Mouse (Mus musculus): ENCODE data around the gene Ccin. TPM values are rescaled to one million over a fixed set of nuclear protein-coding genes. Genes with fewer than 3 reads are reported as not detected.

Ccin gene
- polyA plus RNA-seq, 1 experiment from 2014 or later: not detected

DNA sequence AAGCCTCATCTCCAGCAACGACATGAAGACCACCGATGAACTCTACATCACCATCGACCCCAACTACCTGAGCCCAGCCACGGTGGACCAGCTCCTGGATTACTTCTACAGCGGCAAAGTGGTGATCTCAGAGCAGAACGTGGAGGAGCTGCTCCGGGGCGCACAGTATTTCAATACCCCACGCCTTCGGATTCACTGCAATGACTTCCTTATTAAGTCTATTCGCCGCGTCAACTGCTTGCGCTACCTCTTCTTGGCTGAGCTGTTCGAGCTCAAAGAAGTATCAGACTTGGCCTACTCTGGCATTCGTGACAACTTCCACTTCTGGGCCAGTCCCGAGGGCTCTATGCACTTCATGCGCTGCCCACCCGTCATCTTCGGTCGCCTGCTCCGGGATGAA, 473 bp downstream of the Ccin start:
- Histone ChIP-seq H3K4me3 (ENCODE audit: low read length) (no peak overlapping the region), H3K27me3 (ENCODE audit: insufficient read depth, low read length) (no peaks in the 10 kb centered on the region), H3K27ac (ENCODE audit: low read length) (no peak overlapping the region), H3K4me1 (ENCODE audit: insufficient read depth, low read length) (peaks cover 11% of the 10 kb centered on the region), H3K36me3 (ENCODE audit: insufficient read depth, low read length) (no peaks in the 10 kb centered on the region), H3K9ac (replicated peaks; ENCODE audit: low read length) (no peak overlapping the region), H3K4me2 (replicated peaks; ENCODE audit: low read depth, low read length) (no peak overlapping the region), H3K9me3 (ENCODE audit: low read length) (no peaks in the 10 kb centered on the region)
- no peak for ATAC-seq (ENCODE audit: low FRiP score, low TSS enrichment)
- WGBS: 92% methylated on average over 22 of the region's 22 CpGs

DNA sequence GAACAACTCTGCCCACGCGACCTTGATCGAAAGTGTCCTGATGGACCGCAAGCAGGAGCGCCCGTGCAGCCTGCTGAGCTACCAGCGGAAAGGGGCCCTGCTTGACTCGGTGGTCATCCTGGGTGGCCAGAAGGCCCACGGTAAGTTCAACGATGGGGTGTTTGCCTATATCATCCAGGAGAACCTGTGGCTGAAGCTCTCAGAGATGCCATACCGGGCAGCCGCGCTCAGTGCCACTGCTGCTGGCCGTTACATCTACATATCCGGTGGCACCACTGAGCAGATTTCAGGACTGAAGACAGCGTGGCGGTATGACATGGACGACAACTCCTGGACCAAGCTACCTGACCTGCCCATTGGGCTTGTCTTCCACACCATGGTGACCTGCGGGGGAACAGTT, 1.0 kb downstream of the Ccin start:
- Histone ChIP-seq H3K9me3 (ENCODE audit: low read length) (no peaks in the 10 kb centered on the region), H3K27me3 (ENCODE audit: insufficient read depth, low read length) (no peaks in the 10 kb centered on the region), H3K4me2 (replicated peaks; ENCODE audit: low read depth, low read length) (no peak overlapping the region), H3K36me3 (ENCODE audit: insufficient read depth, low read length) (no peaks in the 10 kb centered on the region), H3K27ac (ENCODE audit: low read length) (no peak overlapping the region), H3K4me1 (ENCODE audit: insufficient read depth, low read length) (peaks cover 5% of the 10 kb centered on the region), H3K9ac (replicated peaks; ENCODE audit: low read length) (no peak overlapping the region), H3K4me3 (ENCODE audit: low read length) (no peak overlapping the region)
- WGBS: 96% methylated on average over 19 of the region's 19 CpGs
- no peak for ATAC-seq (ENCODE audit: low FRiP score, low TSS enrichment)

DNA sequence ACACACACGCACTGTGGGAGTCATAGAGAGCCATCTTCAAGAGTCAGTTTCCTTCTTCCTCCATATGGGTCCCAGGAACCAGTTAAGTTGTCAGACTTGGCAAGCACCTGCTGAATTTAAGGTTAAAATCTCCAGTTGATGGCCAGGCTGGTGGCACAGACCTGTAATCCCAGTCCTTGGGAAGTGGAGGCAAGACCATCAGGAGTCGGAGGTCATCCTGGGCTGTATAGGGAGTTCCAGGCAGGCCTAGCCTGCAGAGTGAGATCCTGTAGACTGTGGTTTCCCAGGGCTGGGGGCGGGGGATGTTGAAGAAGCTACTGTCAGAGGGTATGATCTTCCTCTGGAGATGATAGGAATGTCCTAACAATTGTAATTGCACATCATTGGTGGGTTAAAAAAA, 5.7 kb downstream of the Ccin start:
- no peak overlapping the region for H3K9ac ChIP-seq (replicated peaks; ENCODE audit: low read length)
- H3K4me3 ChIP-seq (ENCODE audit: low read length): no peak overlapping the region
- ATAC-seq (ENCODE audit: low FRiP score, low TSS enrichment): no peak
- no peaks in the 10 kb centered on the region for H3K4me1 ChIP-seq (ENCODE audit: insufficient read depth, low read length)
- H3K36me3 ChIP-seq (ENCODE audit: insufficient read depth, low read length): no peaks in the 10 kb centered on the region
- no peaks in the 10 kb centered on the region for H3K27me3 ChIP-seq (ENCODE audit: insufficient read depth, low read length)
- WGBS: 94% methylated on average over 3 of the region's 3 CpGs
- no peak overlapping the region for H3K27ac ChIP-seq (ENCODE audit: low read length)
- H3K9me3 ChIP-seq (ENCODE audit: low read length): no peaks in the 10 kb centered on the region
- H3K4me2 ChIP-seq (replicated peaks; ENCODE audit: low read depth, low read length): no peak overlapping the region

DNA sequence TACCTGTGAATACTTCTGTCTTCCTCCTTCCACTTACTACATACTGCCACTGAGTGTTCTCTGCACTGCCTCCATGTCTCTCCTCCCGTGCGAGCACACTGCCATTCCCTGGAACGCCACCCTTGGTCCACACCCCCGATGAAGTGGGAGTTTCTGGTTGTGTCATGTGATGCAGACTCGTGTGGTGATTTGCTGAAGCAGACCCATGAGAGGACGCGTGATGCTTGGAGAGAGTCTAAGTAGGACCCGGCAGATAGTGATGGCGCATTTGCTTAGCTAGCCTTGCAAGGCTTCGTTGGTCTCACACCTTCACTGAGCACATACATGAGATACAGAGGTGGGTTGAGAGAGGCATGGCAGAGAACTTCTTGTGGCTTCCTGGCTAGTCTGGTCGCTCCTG, 9.8 kb downstream of the Ccin start:
- Histone ChIP-seq H3K9ac (replicated peaks; ENCODE audit: low read length) (no peak overlapping the region), H3K36me3 (ENCODE audit: insufficient read depth, low read length) (no peaks in the 10 kb centered on the region), H3K4me2 (replicated peaks; ENCODE audit: low read depth, low read length) (no peak overlapping the region), H3K27me3 (ENCODE audit: insufficient read depth, low read length) (no peaks in the 10 kb centered on the region), H3K27ac (ENCODE audit: low read length) (no peak overlapping the region), H3K4me1 (ENCODE audit: insufficient read depth, low read length) (no peaks in the 10 kb centered on the region), H3K9me3 (ENCODE audit: low read length) (no peaks in the 10 kb centered on the region), H3K4me3 (ENCODE audit: low read length) (no peak overlapping the region)
- WGBS: 94% methylated on average over 11 of the region's 11 CpGs
- no peak for ATAC-seq (ENCODE audit: low FRiP score, low TSS enrichment)

DNA sequence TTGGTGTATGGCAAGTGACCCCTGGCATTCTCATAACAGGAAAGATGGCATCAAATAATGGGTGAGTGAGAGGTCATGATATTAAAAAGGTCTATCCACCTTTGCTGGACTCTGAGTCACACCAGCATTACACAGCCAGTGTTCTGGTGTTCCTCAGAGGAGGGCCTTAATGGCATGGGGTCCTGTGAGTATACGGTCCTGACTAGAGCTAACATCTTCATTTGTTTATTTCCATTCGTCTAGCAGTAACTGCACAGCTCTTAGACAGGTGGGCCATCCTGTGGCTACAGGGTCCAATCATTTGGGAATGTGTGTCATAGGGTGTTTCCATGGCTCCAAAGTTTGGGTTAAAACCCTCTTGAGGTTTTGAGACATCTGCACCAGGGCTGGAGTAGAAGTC, 11.1 kb downstream of the Ccin start:
- Histone ChIP-seq H3K27me3 (ENCODE audit: insufficient read depth, low read length) (no peaks in the 10 kb centered on the region), H3K9me3 (ENCODE audit: low read length) (no peaks in the 10 kb centered on the region), H3K4me3 (ENCODE audit: low read length) (no peak overlapping the region), H3K36me3 (ENCODE audit: insufficient read depth, low read length) (no peaks in the 10 kb centered on the region), H3K27ac (ENCODE audit: low read length) (no peak overlapping the region), H3K4me1 (ENCODE audit: insufficient read depth, low read length) (no peaks in the 10 kb centered on the region), H3K4me2 (replicated peaks; ENCODE audit: low read depth, low read length) (no peak overlapping the region), H3K9ac (replicated peaks; ENCODE audit: low read length) (no peak overlapping the region)
- no peak for ATAC-seq (ENCODE audit: low FRiP score, low TSS enrichment)
- 86% methylated on average over 2 of the region's 2 CpGs for WGBS

DNA sequence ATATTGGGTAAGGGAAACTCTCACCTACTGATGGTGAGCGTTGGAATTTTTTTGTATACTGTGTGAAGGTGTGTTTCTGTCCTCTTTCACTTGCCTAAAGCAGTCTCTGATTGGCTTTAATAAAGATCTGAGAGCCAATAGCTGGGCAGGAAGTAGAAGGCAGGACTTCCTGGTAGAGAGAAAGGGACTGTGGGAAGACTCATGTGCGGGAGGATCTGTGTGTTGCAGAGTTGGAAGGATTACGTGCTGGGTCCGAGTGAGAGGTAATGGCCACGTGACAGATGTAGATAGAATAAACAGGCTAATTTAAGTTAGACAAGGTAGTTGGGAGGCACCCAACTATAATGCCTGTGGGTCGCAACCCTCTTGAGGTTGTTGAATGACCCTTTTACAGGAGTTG, 20.3 kb downstream of the Ccin start:
- H3K4me3 ChIP-seq (ENCODE audit: low read length): no peak overlapping the region
- no peak for ATAC-seq (ENCODE audit: low FRiP score, low TSS enrichment)
- no peak overlapping the region for H3K27ac ChIP-seq (ENCODE audit: low read length)
- H3K27me3 ChIP-seq (ENCODE audit: insufficient read depth, low read length): no peaks in the 10 kb centered on the region
- no peak overlapping the region for H3K9ac ChIP-seq (replicated peaks; ENCODE audit: low read length)
- no peaks in the 10 kb centered on the region for H3K36me3 ChIP-seq (ENCODE audit: insufficient read depth, low read length)
- H3K9me3 ChIP-seq (ENCODE audit: low read length): no peaks in the 10 kb centered on the region
- no peak overlapping the region for H3K4me2 ChIP-seq (replicated peaks; ENCODE audit: low read depth, low read length)
- no peaks in the 10 kb centered on the region for H3K4me1 ChIP-seq (ENCODE audit: insufficient read depth, low read length)
- 85% methylated on average over 6 of the region's 6 CpGs for WGBS

DNA sequence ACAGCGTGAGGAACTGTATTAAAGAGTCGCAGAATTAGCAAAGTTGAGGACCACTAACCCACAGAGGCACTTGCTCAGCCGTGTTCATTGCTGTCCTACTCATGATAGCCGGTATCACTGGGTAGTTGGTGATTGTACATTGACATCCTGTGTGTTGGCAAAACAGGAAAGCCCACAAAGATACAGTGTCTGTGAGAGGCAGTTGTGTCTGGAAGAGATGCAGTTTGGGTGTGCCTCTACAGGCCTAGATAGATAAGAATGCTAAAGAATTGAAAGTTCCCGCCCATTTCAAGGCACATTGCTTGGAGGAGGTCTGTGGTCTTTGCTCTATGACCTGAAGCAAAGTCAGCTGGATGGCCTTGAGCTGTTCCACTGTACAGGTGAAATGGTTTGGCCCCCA, 20.8 kb downstream of the Ccin start, which contains the start of gene Clta:
Gene Clta (plus strand): TSS at position 327 of the 400 bp plus-strand sequence.
- H3K4me2 ChIP-seq (replicated peaks; ENCODE audit: low read depth, low read length): no peak within 1 kb of the TSS
- H3K27ac ChIP-seq (ENCODE audit: low read length): no peak within 1 kb of the TSS
- ATAC-seq (ENCODE audit: low FRiP score, low TSS enrichment): no peak
- no peaks in the 10 kb centered on the region for H3K27me3 ChIP-seq (ENCODE audit: insufficient read depth, low read length)
- no peaks in the 10 kb centered on the region for H3K4me1 ChIP-seq (ENCODE audit: insufficient read depth, low read length)
- H3K9me3 ChIP-seq (ENCODE audit: low read length): no peaks in the 10 kb centered on the region
- H3K9ac ChIP-seq (replicated peaks; ENCODE audit: low read length): no peak within 1 kb of the TSS
- 93% methylated on average over 5 of the region's 5 CpGs for WGBS
- no peak within 1 kb of the TSS for H3K4me3 ChIP-seq (ENCODE audit: low read length)
- no peaks in the 10 kb centered on the region for H3K36me3 ChIP-seq (ENCODE audit: insufficient read depth, low read length)

DNA sequence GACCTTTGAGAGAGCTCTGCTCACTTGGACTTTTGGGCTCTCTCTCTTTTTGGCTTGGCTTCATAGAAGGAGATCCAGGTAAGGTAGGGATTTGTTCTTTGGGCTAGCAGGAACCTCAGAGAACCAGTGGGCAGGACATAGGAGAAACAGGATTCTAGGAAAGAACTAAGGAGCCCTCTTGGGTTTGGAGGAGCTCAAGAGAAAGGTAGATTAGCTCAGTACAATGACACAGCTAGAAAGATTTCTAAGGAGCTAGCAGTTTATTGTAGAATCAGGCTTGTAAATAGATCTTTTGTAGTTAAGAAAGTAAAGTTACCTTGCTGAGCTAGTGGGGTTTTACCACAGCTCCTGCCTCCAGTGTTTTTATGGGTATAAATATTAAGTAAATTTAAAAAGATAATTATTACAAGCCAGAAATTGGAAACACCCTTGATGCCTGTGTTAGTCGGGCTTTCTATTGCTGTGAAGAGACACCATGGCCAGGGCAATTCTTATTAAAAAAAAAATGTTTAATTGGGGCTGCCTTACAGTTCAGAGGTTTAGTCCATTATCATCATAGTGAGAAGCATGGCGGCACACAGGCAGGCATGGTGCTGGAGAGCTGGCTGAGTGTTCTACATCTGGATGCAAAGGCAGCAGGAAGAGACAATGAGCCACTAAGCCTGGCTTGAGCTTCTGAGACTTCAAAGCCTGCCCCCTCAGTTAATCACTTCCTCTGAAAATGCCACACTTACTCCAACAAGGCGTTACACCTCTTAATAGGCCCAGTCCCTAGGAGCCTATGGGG, 21.5 kb downstream of the Ccin start:
- Histone ChIP-seq H3K36me3 (ENCODE audit: insufficient read depth, low read length) (no peaks in the 10 kb centered on the region), H3K27ac (ENCODE audit: low read length) (no peak overlapping the region), H3K4me1 (ENCODE audit: insufficient read depth, low read length) (no peaks in the 10 kb centered on the region), H3K9me3 (ENCODE audit: low read length) (no peaks in the 10 kb centered on the region), H3K4me3 (ENCODE audit: low read length) (no peak overlapping the region), H3K27me3 (ENCODE audit: insufficient read depth, low read length) (no peaks in the 10 kb centered on the region), H3K4me2 (replicated peaks; ENCODE audit: low read depth, low read length) (no peak overlapping the region), H3K9ac (replicated peaks; ENCODE audit: low read length) (no peak overlapping the region)
- ATAC-seq (ENCODE audit: low FRiP score, low TSS enrichment): no peak
- WGBS: 72% methylated on average over 3 of the region's 3 CpGs

DNA sequence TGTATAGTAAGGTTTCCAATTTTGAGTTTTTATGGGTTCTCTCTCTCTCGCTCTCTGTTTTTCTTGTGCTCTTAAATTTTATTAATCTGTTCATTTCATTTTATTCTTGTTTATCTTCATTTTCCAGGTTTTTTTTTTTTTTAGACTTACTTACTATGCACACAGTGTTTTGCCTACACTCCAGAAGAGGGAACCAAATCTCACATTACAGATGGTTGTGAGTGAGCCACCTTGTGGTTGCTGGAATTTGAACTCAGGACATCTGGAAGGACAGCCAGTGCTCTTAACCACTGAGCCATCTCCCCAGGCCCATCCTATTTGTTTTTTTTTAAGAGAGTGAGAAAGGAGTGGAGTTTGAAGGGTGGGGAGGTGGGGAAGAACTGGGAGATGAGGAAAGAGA, 26.9 kb downstream of the Ccin start:
- H3K9ac ChIP-seq (replicated peaks; ENCODE audit: low read length): no peak overlapping the region

DNA sequence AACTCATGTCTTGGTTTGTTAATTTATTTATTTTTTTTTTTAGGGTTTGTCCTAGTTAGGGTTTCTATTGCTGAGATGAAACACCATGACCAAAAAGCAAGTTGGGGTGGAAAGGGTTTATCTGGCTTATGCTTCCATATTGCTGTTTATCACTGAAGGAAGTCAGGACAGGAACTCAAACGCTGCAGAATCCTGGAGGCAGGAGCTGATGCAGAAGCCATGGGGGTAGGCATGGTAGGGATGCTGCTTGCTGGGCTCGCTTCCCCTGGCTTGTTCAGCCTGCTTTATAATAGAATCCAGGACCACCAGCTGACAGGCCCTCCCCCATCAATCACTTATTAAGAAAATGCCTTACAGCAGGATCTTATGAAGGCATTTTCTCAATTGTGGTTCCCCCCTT, 27.6 kb downstream of the Ccin start:
- 50% methylated on average over 2 of the region's 2 CpGs for WGBS
- Histone ChIP-seq H3K4me2 (replicated peaks; ENCODE audit: low read depth, low read length) (no peak overlapping the region), H3K9ac (replicated peaks; ENCODE audit: low read length) (no peak overlapping the region), H3K36me3 (ENCODE audit: insufficient read depth, low read length) (no peaks in the 10 kb centered on the region), H3K9me3 (ENCODE audit: low read length) (no peaks in the 10 kb centered on the region), H3K27me3 (ENCODE audit: insufficient read depth, low read length) (no peaks in the 10 kb centered on the region), H3K4me1 (ENCODE audit: insufficient read depth, low read length) (peaks cover 29% of the 10 kb centered on the region), H3K27ac (ENCODE audit: low read length) (no peak overlapping the region), H3K4me3 (ENCODE audit: low read length) (no peak overlapping the region)
- no peak for ATAC-seq (ENCODE audit: low FRiP score, low TSS enrichment)

More for the DNA sequence above, 26.9 kb downstream of the Ccin start:
- Histone ChIP-seq H3K27me3 (ENCODE audit: insufficient read depth, low read length) (no peaks in the 10 kb centered on the region), H3K4me1 (ENCODE audit: insufficient read depth, low read length) (peaks cover 22% of the 10 kb centered on the region), H3K4me2 (replicated peaks; ENCODE audit: low read depth, low read length) (no peak overlapping the region), H3K27ac (ENCODE audit: low read length) (no peak overlapping the region), H3K4me3 (ENCODE audit: low read length) (no peak overlapping the region), H3K36me3 (ENCODE audit: insufficient read depth, low read length) (no peaks in the 10 kb centered on the region), H3K9me3 (ENCODE audit: low read length) (no peaks in the 10 kb centered on the region)
- 81% methylated on average over 1 of the region's 1 CpGs for WGBS
- ATAC-seq (ENCODE audit: low FRiP score, low TSS enrichment): no peak

All from kidney, embryonic 16.5 days (tissue).